Mouse (Mus musculus) embryonic facial prominence, embryonic 14.5 days (tissue): Measurements from ENCODE around the gene Zzz3. TPM values are rescaled to one million over a fixed set of nuclear protein-coding genes. Genes with fewer than 3 reads are reported as not detected.

Experiments used
- ATAC-seq: fragments of 200-750 bp; cut with Nextera tagmentation; 2 replicates; pipeline ENCODE4 v1.8.0; 2017; ENCODE audit warnings: low read depth, moderate number of reproducible peaks, moderate TSS enrichment
- DNase-seq: peaks from one replicate; pipeline ENCODE4 v3.0.0-alpha.2; 2015; ENCODE audit warnings: low spot score
- H3K27ac ChIP-seq: fragments of 300-500 bp; sonication (generic); replicated peaks from 2 replicates; pipeline ENCODE4 v1.5.1; 2014; ENCODE audit warnings: low read depth, mild to moderate bottlenecking, low read length, moderate library complexity
- H3K27me3 ChIP-seq: fragments of 300-500 bp; sonication (generic); replicated peaks from 2 replicates; pipeline ENCODE4 v1.6.1; 2014; ENCODE audit warnings: low read length; ENCODE audit not compliant: control insufficient read depth, insufficient read depth
- H3K36me3 ChIP-seq: fragments of 300-500 bp; sonication (generic); 2 replicates; pipeline ENCODE4 v1.6.1; 2014; ENCODE audit warnings: low read length, mixed read lengths; ENCODE audit not compliant: control insufficient read depth, insufficient read depth
- H3K4me1 ChIP-seq: fragments of 300-500 bp; sonication (generic); 2 replicates; pipeline ENCODE4 v1.6.1; 2014; ENCODE audit warnings: antibody characterized with exemption, low read length; ENCODE audit not compliant: control insufficient read depth, insufficient read depth
- H3K4me2 ChIP-seq: fragments of 300-500 bp; sonication (generic); 2 replicates; pipeline ENCODE4 v1.6.1; 2014; ENCODE audit warnings: low read depth, mild to moderate bottlenecking, low read length, moderate library complexity, mixed read lengths
- H3K4me3 ChIP-seq: fragments of 300-500 bp; sonication (generic); 2 replicates; pipeline ENCODE4 v1.5.1; 2014; ENCODE audit warnings: low read depth, mild to moderate bottlenecking, low read length
- H3K9ac ChIP-seq: fragments of 300-500 bp; sonication (generic); 2 replicates; pipeline ENCODE4 v1.6.1; 2014; ENCODE audit warnings: low read depth, mild to moderate bottlenecking, low read length, moderate library complexity, mixed read lengths
- H3K9me3 ChIP-seq: fragments of 300-500 bp; sonication (generic); 2 replicates; pipeline ENCODE4 v1.6.1; 2016; ENCODE audit warnings: low read length; ENCODE audit not compliant: control insufficient read depth
- WGBS: fragments of 180-500 bp; shearing (Covaris S2); extraction: QIAGEN DNeasy Blood & Tissue Kit; methylation state at CpG from one replicate; pipeline ENCODE4 v1.1.7; 2014; 5-methylcytosine and 5-hydroxymethylcytosine counted together
- polyA plus RNA-seq: library from polyadenylated mRNA; unstranded; fragments of >200 nt; fragmentation: Nextera tagmentation; extraction: Ambion mirVana; gene quantifications from 2 replicates; pipeline ENCODE4 v1.2.1, GENCODE M21; 2014

The Zzz3 gene
- 48.3 and 55.7 TPM in 2 replicates for polyA plus RNA-seq

GRCm38 (mm10) chr3:152395350-152396277 is at the start of gene Zzz3:
Gene Zzz3, plus strand, starts transcription at chr3:152395473.
- peak; percentile 97 for DNase-seq
- H3K36me3 ChIP-seq: peaks cover 11% of the 10 kb centered on the region; the same call in 1 of the 2 replicates
- under 1% methylated on average over 27 of the region's 108 CpGs for WGBS
- ATAC-seq: peak; percentile 94
- H3K27ac ChIP-seq: peak within 1 kb of the TSS; percentile 99
- H3K27me3 ChIP-seq: no peaks in the 10 kb centered on the region
- peak within 1 kb of the TSS; percentile 70 for H3K4me3 ChIP-seq
- peak within 1 kb of the TSS; percentile 87 for H3K9ac ChIP-seq
- H3K4me1 ChIP-seq: peaks cover 16% of the 10 kb centered on the region
- H3K4me2 ChIP-seq: peak within 1 kb of the TSS; percentile 82
- H3K9me3 ChIP-seq: no peaks in the 10 kb centered on the region

DNA sequence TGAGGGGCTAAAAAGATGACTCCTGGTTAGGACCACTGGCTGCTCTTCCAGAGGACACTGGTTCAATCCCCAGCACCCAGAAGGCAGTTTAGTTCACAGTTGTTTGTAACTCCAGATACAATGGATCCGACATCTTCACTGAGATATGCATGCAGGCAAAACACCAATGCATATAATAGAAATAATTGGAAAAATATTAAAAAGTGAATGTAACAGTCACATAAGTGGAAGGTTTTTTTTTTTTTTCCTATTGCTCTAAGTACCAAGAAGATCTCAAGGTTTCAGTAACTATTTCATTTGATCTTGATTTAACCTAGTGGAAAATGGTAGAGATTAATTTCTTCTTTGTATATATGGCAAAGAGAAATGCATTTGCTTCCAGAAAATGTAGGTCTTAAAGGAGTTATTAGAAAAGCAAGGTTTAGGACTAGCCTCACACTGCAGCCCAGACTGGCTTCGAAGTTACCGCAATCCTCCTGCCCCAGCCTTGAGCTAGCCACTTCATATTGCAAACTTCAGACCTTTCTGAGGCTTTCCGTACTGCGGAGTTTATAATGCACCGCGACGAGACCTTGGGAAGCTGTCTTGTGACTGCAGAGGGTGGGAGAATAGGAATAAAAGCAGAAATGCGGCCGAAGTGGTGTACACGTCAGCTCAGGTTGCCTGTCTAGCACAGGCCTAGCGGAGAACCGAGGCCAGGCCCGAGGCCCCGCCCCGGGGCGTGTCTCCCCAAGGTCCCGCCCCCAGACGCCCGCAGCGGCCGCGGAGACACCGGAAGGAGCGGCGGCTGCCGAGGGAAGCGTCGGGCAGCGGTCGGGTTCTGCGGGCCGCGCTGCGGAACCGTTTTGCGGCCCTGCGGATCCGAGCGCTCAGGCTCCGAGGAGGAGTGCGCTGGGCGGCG is 49.3 kb upstream of the Zzz3 start, which contains the start of gene Usp33:
Gene Usp33, plus strand, starts transcription at position 747 of the 901 bp plus-strand sequence.
- H3K4me1 ChIP-seq: peaks cover 5% of the 10 kb centered on the region
- H3K9me3 ChIP-seq: no peaks in the 10 kb centered on the region
- H3K27ac ChIP-seq: peak within 1 kb of the TSS; percentile 80
- peak within 1 kb of the TSS; percentile 54 for H3K4me2 ChIP-seq
- H3K36me3 ChIP-seq: no peaks in the 10 kb centered on the region
- H3K4me3 ChIP-seq: peak within 1 kb of the TSS; percentile 74
- peak within 1 kb of the TSS; percentile 82 for H3K9ac ChIP-seq
- DNase-seq: peak; percentile 95
- no peaks in the 10 kb centered on the region for H3K27me3 ChIP-seq
- ATAC-seq: peak; percentile 98
- 18% methylated on average over 13 of the region's 44 CpGs for WGBS

- Histone ChIP-seq H3K27me3 (no peaks in the 10 kb centered on the region), H3K4me2 (peak overlapping the region; percentile 54), H3K9me3 (no peaks in the 10 kb centered on the region), H3K36me3 (no peaks in the 10 kb centered on the region), H3K4me3 (peak overlapping the region; percentile 74), H3K4me1 (peaks cover 9% of the 10 kb centered on the region), H3K27ac (peak overlapping the region; percentile 80), H3K9ac (peak overlapping the region; percentile 82)
- ATAC-seq (peak; percentile 71; the same call in 1 of the 2 replicates), DNase-seq (peak; percentile 40)
- under 1% methylated on average over 21 of the region's 54 CpGs for WGBS
Measured at GRCm38 (mm10) chr3:152346633-152347141, 48.6 kb upstream of the Zzz3 start.

DNA sequence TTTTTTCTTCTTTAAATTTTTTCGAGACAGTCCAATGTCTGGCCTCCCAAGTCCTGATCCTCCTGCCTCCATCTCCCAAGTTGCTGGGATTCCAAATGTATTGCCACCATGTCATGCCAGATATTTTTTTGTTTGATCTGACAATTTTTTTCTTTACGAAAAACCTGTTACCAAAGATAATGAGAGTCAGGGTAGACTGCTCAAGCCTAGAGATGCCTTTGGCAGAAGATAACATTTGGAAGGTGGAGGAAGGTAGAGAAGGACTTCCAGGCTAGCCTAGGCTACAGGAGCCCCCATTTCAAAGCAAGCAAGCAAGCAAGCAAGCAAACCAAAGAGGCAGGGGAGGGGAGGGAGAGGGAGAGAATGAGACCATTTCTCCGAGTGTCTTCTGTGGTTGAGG is 48.0 kb upstream of the Zzz3 start:
- no peaks in the 10 kb centered on the region for H3K27me3 ChIP-seq
- H3K9me3 ChIP-seq: no peaks in the 10 kb centered on the region
- H3K36me3 ChIP-seq: no peaks in the 10 kb centered on the region
- H3K4me3 ChIP-seq: peak overlapping the region; percentile 74
- peak overlapping the region; percentile 82 for H3K9ac ChIP-seq
- ATAC-seq (no peak), DNase-seq (no peak)
- no peak overlapping the region; the same call in 1 of the 2 replicates for H3K27ac ChIP-seq
- 28% methylated on average over 3 of the region's 3 CpGs for WGBS
- peaks cover 9% of the 10 kb centered on the region for H3K4me1 ChIP-seq
- H3K4me2 ChIP-seq: peak overlapping the region; percentile 54

- H3K4me2 ChIP-seq: peak overlapping the region; percentile 54; the same call in 1 of the 2 replicates
- no peak for ATAC-seq
- H3K9ac ChIP-seq: no peak overlapping the region
- H3K4me3 ChIP-seq: no peak overlapping the region
- H3K27ac ChIP-seq: no peak overlapping the region
- peaks cover 9% of the 10 kb centered on the region for H3K4me1 ChIP-seq
- WGBS: 83% methylated on average over 10 of the region's 10 CpGs
- no peaks in the 10 kb centered on the region for H3K9me3 ChIP-seq
- no peak for DNase-seq
- H3K27me3 ChIP-seq: no peaks in the 10 kb centered on the region
- H3K36me3 ChIP-seq: no peaks in the 10 kb centered on the region
Measured at GRCm38 (mm10) chr3:152348011-152348830, 47.1 kb upstream of the Zzz3 start.

- WGBS: 74% methylated on average over 3 of the region's 3 CpGs
- Histone ChIP-seq H3K9ac (no peak overlapping the region), H3K27ac (no peak overlapping the region), H3K4me1 (peaks cover 9% of the 10 kb centered on the region), H3K27me3 (no peaks in the 10 kb centered on the region), H3K36me3 (no peaks in the 10 kb centered on the region), H3K9me3 (no peaks in the 10 kb centered on the region), H3K4me2 (no peak overlapping the region), H3K4me3 (no peak overlapping the region)
- DNase-seq (no peak), ATAC-seq (no peak)
Measured at GRCm38 (mm10) chr3:152350431-152350830, 44.8 kb upstream of the Zzz3 start.

GRCm38 (mm10) chr3:152350966-152351365 is 44.3 kb upstream of the Zzz3 start:
- DNase-seq (no peak), ATAC-seq (no peak)
- Histone ChIP-seq H3K27ac (no peak overlapping the region), H3K4me1 (peaks cover 9% of the 10 kb centered on the region), H3K4me3 (no peak overlapping the region), H3K27me3 (no peaks in the 10 kb centered on the region), H3K9me3 (no peaks in the 10 kb centered on the region), H3K9ac (no peak overlapping the region), H3K36me3 (no peaks in the 10 kb centered on the region), H3K4me2 (no peak overlapping the region)
- 86% methylated on average over 5 of the region's 5 CpGs for WGBS
